In genomic region chr5:119972802-119973437, GRCm38 (mm10) we compare ENCODE assay signal across 7 mouse cellular contexts.
DNase-seq lines count a peak whose midpoint lies in the region; ATAC-seq lines count a peak whose summit lies in the region.

No protein-coding gene starts in this region.

- no peak for ATAC-seq in heart, embryonic 13.5 days (ENCODE audit: extremely low read depth, insufficient number of reproducible peaks, low FRiP score, low TSS enrichment)
- peak; percentile 50; the same call in 1 of the 2 replicates for ATAC-seq in megakaryocyte progenitor cell, adult 5-6 weeks (replicated peaks; ENCODE audit: poor library complexity)
- no peak for ATAC-seq in activated CD4-positive, CD25-positive, alpha-beta regulatory T cell, adult 4 months
- ATAC-seq in liver, embryonic 12.5 days, result no peak

- peaks cover 12% of the 10 kb centered on the region; the same call in 1 of the 2 replicates for H3K27me3 ChIP-seq in heart, embryonic 13.5 days (replicated peaks)
- peaks cover 24% of the 10 kb centered on the region for H3K27me3 ChIP-seq in liver, embryonic 12.5 days (replicated peaks)

- peak overlapping the region; percentile 37 for H3K4me3 ChIP-seq in heart, embryonic 13.5 days
- H3K4me3 ChIP-seq in liver, embryonic 12.5 days, result no peak overlapping the region

- peak overlapping the region; percentile 42 for H3K9ac ChIP-seq in heart, embryonic 13.5 days
- H3K9ac ChIP-seq in liver, embryonic 12.5 days, result no peak overlapping the region

- peaks cover 5% of the 10 kb centered on the region; the same call in 1 of the 2 replicates for H3K4me1 ChIP-seq in heart, embryonic 13.5 days
- no peaks in the 10 kb centered on the region for H3K4me1 ChIP-seq in liver, embryonic 12.5 days

- DNase-seq in ovary, postnatal 36 days (ENCODE audit: low spot score), result peak; percentile 9
- DNase-seq in ovary, postnatal 10 days (ENCODE audit: low spot score), result no peak
- peak; percentile 51 for DNase-seq in layer of hippocampus, adult 9-11 months

- H3K9me3 ChIP-seq in heart, embryonic 13.5 days, result no peaks in the 10 kb centered on the region
- no peaks in the 10 kb centered on the region for H3K9me3 ChIP-seq in liver, embryonic 12.5 days (replicated peaks)

- no peaks in the 10 kb centered on the region for H3K36me3 ChIP-seq in heart, embryonic 13.5 days
- no peaks in the 10 kb centered on the region for H3K36me3 ChIP-seq in liver, embryonic 12.5 days

- WGBS in heart, embryonic 13.5 days, result 17% methylated on average over 24 of the region's 24 CpGs
- WGBS in liver, embryonic 12.5 days (ENCODE audit: insufficient replicate concordance), result 38% methylated on average over 24 of the region's 24 CpGs

- peak overlapping the region; percentile 12; the same call in 1 of the 2 replicates for H3K27ac ChIP-seq in heart, embryonic 13.5 days (replicated peaks)
- no peak overlapping the region for H3K27ac ChIP-seq in liver, embryonic 12.5 days

- peak overlapping the region; percentile 65 for H3K4me2 ChIP-seq in heart, embryonic 13.5 days
- H3K4me2 ChIP-seq in liver, embryonic 12.5 days, result no peak overlapping the region
